Mouse (Mus musculus) stomach, postnatal 0 days (tissue): ENCODE measurements around the gene Tcp1.

ENCODE experiments used
- CTCF ChIP-seq: IDR thresholded peaks from 2 replicates; pipeline ENCODE4 v1.5.1; 2016; ENCODE audit warnings: antibody characterized with exemption, low read depth, mild to moderate bottlenecking, moderate library complexity
- EP300 ChIP-seq: optimal IDR thresholded peaks from 2 replicates; pipeline ENCODE3; 2016; ENCODE audit warnings: antibody characterized with exemption

DNA sequence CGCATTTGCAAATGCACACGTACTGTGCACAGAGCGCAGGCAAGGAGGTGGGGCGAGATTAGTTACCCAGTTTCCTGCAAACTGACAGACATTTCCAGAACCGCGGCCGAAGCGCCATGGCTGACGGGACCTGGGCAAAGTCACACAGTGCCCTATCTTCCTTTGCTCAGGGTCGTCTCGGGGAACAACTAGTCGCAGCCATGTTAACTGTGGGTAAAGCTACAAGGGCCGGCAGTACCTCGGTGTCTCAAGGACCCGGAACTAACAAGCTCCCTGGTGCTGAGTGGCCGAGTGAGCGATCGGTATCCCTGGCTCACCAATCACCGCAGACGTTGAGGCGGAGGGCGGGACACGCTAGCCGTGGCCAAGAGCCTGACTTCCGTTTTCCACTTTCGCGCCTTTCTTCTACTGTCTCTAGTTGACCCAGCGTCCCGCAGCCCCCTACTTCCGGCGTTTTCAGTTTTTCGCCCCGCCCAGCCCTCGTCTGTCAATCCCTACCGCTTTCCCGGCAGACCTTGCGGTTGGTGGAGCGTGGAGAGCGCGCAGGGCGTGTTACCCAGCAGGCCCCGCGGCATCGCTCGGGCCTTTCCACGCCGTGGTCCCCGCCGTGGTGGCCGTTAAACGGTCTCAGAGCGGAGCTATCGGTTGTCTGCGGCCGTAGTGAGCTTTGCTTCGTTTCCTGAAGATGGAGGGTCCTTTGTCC, 531 bp downstream of the Tcp1 start, which contains the start of gene Mrpl18:
- TF ChIP-seq CTCF (no peak; the same call in 1 of the 2 replicates), EP300 (no peak)
